Mouse (Mus musculus) R1 (cell line): ENCODE results near the gene Gm45233.
"Not testable (repeated sequence)": the region's sequence is repeated elsewhere in the genome, so short reads cannot be mapped to it uniquely, and the experiment has no call there.

Experiments used
- DNase-seq: peaks from one replicate; pipeline ENCODE4 v3.0.0-alpha.2; 2018; ENCODE audit warnings: low read depth, low spot score

Gm45233 gene

DNA sequence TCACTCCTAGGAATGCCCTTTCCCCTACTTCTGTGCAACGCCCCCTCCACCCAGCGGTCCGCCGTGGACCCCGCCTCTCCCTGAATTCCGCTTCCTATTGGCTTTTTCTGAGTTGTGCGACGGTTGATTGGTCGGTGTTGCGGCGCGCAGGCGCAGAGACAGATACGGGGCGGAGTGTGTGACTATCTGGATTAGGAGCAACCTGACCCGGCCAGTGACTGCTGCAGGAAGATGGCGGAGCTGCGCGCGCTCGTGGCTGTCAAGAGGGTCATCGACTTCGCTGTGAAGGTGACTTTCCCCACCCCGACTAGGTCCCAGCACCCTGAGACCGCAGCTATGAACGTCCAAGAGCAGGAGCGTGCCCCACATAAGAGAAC is at the start of gene Gm45233, which contains the start of gene Etfb:
Gene Gm45233, plus strand, starts transcription at position 212 of the 377 bp plus-strand sequence.
Gene Etfb, plus strand, starts transcription at position 167 of the 377 bp plus-strand sequence.
- DNase-seq, result peak; percentile 99

GRCm38 (mm10) chr7:43399501-43399900 is 44.4 kb upstream of the Gm45233 start:
- no peak for DNase-seq

DNA sequence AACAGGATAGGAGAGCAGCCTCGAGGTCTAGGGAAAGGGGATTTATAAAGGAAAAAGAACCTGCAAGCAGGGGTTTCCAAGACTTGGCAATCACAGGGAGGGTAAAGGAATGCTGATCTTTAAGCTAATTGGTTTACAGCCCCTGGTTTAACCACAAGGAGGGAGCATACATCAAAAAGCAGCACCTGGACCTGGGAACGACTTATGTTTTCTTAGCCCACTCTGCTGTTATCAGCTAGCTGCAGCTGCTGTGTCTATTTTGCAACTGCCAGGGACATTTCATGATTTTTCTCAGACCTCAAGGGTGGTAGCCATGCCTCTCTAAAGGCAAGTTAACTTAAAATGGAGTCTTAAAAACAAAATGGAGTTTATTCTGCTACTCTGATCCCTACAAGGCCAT is 41.2 kb upstream of the Gm45233 start:
- no peak for DNase-seq

DNA sequence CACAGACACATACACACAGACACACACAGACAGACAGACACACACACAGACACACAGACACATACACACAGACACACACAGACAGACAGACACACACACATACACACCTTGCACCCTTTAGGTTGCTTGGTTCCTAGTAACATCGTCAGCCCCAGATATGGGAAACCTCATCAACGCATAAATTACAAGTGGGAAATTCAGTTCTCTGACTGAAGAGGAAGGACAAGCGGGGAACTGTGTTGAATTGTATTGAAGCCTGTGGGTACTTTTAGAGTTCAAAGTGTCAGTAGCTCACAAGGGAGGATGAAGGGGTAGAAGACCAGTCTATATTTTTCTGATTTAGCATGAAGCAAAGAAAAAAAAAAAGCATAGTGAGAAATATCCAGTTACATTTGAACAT is 36.4 kb upstream of the Gm45233 start:
- no peak for DNase-seq

GRCm38 (mm10) chr7:43408131-43408553 is 35.8 kb upstream of the Gm45233 start, which contains the start of gene Siglecg:
TSS of gene Siglecg (plus strand) at chr7:43408204.
- DNase-seq, result no peak

- no peak for DNase-seq
Observed at GRCm38 (mm10) chr7:43409084-43409483, 34.8 kb upstream of the Gm45233 start.

- DNase-seq, result not testable (repeated sequence)
Observed at GRCm38 (mm10) chr7:43411724-43412123, 32.2 kb upstream of the Gm45233 start.

DNA sequence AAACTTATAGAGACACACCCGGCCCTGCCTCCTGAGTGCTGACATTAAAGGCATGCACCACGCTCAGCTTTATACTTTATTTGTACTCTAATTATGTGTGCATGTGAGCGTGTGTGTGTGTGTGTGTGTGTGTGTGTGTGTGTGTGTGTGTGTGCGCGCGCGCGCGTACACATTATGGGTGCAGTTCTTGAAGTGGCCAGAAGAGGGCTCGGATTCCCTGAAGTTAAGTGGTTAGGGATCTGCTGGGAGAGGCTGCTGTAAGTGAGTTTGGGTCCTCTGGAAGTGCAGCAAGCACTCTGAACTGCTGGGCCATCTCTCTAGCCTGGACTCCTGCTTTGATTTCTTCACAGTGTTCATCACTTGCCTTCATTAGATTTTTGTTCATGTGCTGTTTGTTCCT is 26.6 kb upstream of the Gm45233 start:
- peak; percentile 67 for DNase-seq

- DNase-seq, result peak; percentile 85
Observed at GRCm38 (mm10) chr7:43422995-43423617, 20.8 kb upstream of the Gm45233 start.

- DNase-seq, result no peak
Observed at GRCm38 (mm10) chr7:43423991-43424625, 19.8 kb upstream of the Gm45233 start.

GRCm38 (mm10) chr7:43427406-43427805 is 16.5 kb upstream of the Gm45233 start, which contains the start of gene Lim2:
TSS of gene Lim2 (plus strand) at chr7:43427670.
- peak; percentile 75 for DNase-seq

- DNase-seq, result no peak
Observed at GRCm38 (mm10) chr7:43429500-43429899, 14.4 kb upstream of the Gm45233 start.

DNA sequence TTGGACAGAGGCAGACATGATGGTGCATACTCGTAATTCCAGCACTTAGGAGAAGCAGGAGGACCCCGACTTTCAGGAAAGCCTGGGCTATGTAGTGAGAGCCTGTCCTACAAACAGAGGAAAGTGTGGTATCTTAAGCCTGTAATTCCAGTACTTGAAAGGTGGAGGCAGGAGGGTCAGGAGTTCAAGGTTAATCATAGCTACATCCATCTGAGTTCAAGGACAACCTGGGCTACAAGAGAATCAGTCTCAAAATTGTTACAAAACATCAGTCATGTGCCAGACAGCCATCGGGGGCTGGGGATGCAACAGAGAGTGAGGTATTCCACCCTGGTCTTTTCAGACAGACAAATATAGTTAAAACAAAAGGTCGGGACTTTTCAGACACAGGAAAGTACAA is 11.0 kb upstream of the Gm45233 start:
- DNase-seq, result peak; percentile 62

DNA sequence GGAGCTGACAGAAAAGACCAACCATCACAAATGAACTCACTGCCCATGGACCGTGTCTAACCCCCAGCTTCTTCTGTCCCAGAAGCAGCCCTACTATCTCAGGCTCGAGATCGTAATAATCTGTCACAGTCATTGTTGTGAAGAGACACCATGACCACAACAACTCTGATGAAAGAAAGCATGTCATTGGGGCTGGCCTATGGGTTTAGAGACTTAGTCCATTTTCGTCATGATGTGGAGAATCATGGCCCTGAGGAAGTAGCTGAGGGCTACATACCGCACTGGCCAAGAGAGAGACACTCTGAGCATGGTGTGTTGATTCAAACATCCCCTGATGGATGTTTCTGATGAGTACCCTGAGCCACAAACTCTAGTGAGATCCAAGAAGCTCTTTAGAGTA is 9.3 kb upstream of the Gm45233 start:
- no peak for DNase-seq

GRCm38 (mm10) chr7:43436341-43437255 is 7.3 kb upstream of the Gm45233 start, which contains the start of gene Nkg7:
TSS of gene Nkg7 (plus strand) at chr7:43437073.
- DNase-seq, result no peak

DNA sequence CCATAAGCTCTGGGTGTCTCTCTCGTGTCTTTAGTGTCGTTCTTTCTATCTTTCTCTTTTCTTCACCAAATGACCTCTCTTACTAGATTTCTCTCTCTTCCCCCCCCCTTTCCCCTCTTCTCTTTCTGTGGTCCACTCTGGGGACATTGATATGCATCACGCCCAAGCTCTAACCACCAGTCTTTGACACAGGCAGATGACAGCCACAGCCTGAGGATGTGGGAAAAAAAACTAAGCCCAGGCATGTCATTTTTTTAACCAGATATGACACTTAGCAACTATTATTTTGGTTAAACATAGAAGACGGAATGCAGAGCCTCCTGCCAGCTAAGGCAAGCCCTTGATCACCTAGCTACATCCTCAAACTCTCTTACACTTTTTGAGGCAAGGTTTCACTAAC is 5.3 kb upstream of the Gm45233 start:
- DNase-seq, result no peak

GRCm38 (mm10) chr7:43440482-43440881 is 3.4 kb upstream of the Gm45233 start, which contains the start of gene Cldnd2:
TSS of gene Cldnd2 (plus strand) at chr7:43440782.
- DNase-seq, result no peak

DNA sequence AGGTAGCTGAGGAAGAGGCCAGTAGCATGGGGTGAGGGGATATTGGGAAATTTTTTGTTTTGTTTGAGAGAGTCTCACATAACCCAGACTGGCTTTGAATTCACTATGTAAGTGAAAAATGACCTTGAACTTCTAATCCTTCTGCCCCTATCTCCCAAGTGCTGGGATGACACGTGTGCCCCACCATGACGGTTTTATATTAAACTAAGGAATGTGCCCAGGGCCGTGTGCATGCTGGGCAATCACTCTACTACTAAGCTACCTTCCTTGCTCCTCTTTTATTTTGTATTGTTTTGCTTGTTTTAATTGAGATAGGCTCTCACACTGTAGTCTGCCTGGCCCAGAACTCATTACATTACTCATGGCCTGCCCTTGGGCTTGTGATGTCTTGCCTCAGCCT is 2.9 kb upstream of the Gm45233 start:
- DNase-seq, result no peak

DNA sequence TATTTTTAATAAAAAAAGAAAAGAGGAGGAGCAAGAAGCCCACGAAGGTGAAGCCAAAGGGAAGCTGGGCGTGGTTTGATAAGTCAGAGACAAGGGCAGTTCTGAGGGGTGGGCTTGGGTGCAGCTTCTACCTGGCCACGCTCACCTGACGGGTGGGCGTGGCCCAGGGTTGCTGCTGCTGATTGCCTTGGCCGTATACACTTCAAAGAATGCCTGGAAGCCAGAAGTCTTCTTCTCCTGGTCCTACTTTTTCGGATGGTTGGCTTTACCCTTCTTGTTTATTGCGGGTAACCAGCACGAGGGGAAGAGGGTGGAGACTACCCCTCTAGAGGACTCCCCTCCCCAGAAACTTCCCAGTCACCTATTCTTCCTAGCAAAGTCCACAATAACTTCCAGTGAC is 1.2 kb upstream of the Gm45233 start:
- DNase-seq, result no peak

- DNase-seq, result peak; percentile 86
Observed at GRCm38 (mm10) chr7:43443126-43443916, 607 bp upstream of the Gm45233 start.

DNA sequence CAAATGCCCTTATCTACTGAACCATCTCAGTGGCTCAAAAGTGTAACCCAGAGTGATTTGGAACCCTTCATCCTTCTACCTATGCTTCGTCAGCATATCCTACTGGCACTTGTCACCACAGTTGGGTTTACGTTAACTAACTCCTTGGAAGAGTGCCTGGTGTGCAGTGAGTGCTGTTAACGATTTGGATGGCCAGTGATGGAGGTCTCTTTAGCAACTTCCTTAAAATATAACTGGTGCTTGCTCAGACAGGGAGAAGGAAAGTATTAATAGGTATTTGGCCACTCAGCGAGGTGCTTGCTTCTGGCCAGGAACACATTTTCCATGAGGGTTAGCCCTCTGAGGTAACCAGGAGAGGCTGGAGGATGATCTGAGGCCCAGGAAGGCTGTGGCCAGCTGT is 3.9 kb downstream of the Gm45233 start:
- DNase-seq, result no peak
